Mouse (Mus musculus) CD4-positive naive resting alpha-beta T cell, adult 57 days (primary cell): ENCODE data around the gene 4930579G24Rik. TPM values are rescaled to one million over a fixed set of nuclear protein-coding genes. Genes with fewer than 3 reads are reported as not detected.

ENCODE experiments used
- total RNA-seq: library from RNA; stranded (reverse); gene quantifications from one replicate; pipeline ENCODE4 v1.2.4, GENCODE M21; 2023

4930579G24Rik gene
- total RNA-seq, result 2.4 TPM

GRCm38 (mm10) chr3:79628561-79629415 lies at the start of gene 4930579G24Rik:
Gene 4930579G24Rik (plus strand): TSS chr3:79629079.

GRCm38 (mm10) chr3:79590863-79591792 lies 37.8 kb upstream of the 4930579G24Rik start, which contains the start of gene Ppid:
Gene Ppid (plus strand): TSS chr3:79591342.

GRCm38 (mm10) chr3:79629416-79629730 lies 494 bp downstream of the 4930579G24Rik start, which contains the start of gene Etfdh:
Gene Etfdh (minus strand): TSS chr3:79629500.

Other genes with a start within 250 kb of the 4930579G24Rik start
- gene Fnip2, start 61.3 kb upstream of the 4930579G24Rik start, total RNA-seq, result 2.7 TPM
- 61.9 TPM for gene Ppid, start 37.7 kb upstream of the 4930579G24Rik start, total RNA-seq
- gene Etfdh, start 421 bp downstream of the 4930579G24Rik start, total RNA-seq, result 23.3 TPM
- not detected for gene Rxfp1, start 108.8 kb downstream of the 4930579G24Rik start, total RNA-seq
- not detected for gene Tmem144, start 223.7 kb downstream of the 4930579G24Rik start, total RNA-seq